Mouse (Mus musculus): ENCODE results near the gene Prrc2b. TPM values are rescaled to one million over a fixed set of nuclear protein-coding genes. Genes with fewer than 3 reads are reported as not detected.

The Prrc2b gene
- total and polyA plus RNA-seq, 2 experiments from 2014 or later, result 19.5 to 66.5 TPM

GRCm38 (mm10) chr2:32187019-32187551 is 36.2 kb downstream of the Prrc2b start:
- TF ChIP-seq CTCF (IDR thresholded peaks at IDR 0.05; ENCODE audit: low read depth) (no peak), EP300 (IDR thresholded peaks at IDR 0.05; ENCODE audit: low read depth) (no peak)
- WGBS, result 83% methylated on average over 13 of the region's 13 CpGs
- Histone ChIP-seq H3K4me1 (ENCODE audit: control insufficient read depth, insufficient read depth) (peaks cover 16% of the 10 kb centered on the region), H3K36me3 (replicated peaks; ENCODE audit: control insufficient read depth, insufficient read depth, low read length) (peaks cover 68% of the 10 kb centered on the region), H3K9ac (replicated peaks; ENCODE audit: low read depth, low read length) (no peak overlapping the region), H3K4me2 (ENCODE audit: low read depth, low read length) (no peak overlapping the region), H3K27ac (ENCODE audit: low read depth) (no peak overlapping the region), H3K9me3 (replicated peaks; ENCODE audit: control insufficient read depth, low read length) (no peaks in the 10 kb centered on the region), H3K27me3 (ENCODE audit: control insufficient read depth, insufficient read depth, low read length) (no peaks in the 10 kb centered on the region), H3K4me3 (ENCODE audit: low read depth, low read length) (no peak overlapping the region)
- no peak for DNase-seq (ENCODE audit: low spot score)
- ATAC-seq (ENCODE audit: insufficient read depth, low read depth), result no peak

- no peaks in the 10 kb centered on the region for H3K9me3 ChIP-seq (replicated peaks; ENCODE audit: control insufficient read depth, low read length)
- H3K36me3 ChIP-seq (replicated peaks; ENCODE audit: control insufficient read depth, insufficient read depth, low read length), result peaks cover 72% of the 10 kb centered on the region
- H3K9ac ChIP-seq (replicated peaks; ENCODE audit: low read depth, low read length), result no peak overlapping the region
- H3K4me3 ChIP-seq (ENCODE audit: low read depth, low read length), result no peak overlapping the region
- H3K4me2 ChIP-seq (ENCODE audit: low read depth, low read length), result no peak overlapping the region
- TF ChIP-seq EP300 (IDR thresholded peaks at IDR 0.05; ENCODE audit: low read depth), result no peak
- no peak for TF ChIP-seq CTCF (IDR thresholded peaks at IDR 0.05; ENCODE audit: low read depth)
- DNase-seq (ENCODE audit: low spot score), result no peak
- whole genome bisulfite sequencing, result 89% methylated on average over 7 of the region's 7 CpGs
- ATAC-seq (ENCODE audit: insufficient read depth, low read depth), result no peak
- H3K27ac ChIP-seq (ENCODE audit: low read depth), result no peak overlapping the region
- H3K27me3 ChIP-seq (ENCODE audit: control insufficient read depth, insufficient read depth, low read length), result no peaks in the 10 kb centered on the region
- H3K4me1 ChIP-seq (ENCODE audit: control insufficient read depth, insufficient read depth), result peaks cover 11% of the 10 kb centered on the region
These were observed 36.8 kb downstream of the Prrc2b start for GRCm38 (mm10) chr2:32187649-32188048.

- H3K36me3 ChIP-seq (replicated peaks; ENCODE audit: control insufficient read depth, insufficient read depth, low read length), result peaks cover 73% of the 10 kb centered on the region
- no peak overlapping the region for H3K27ac ChIP-seq (ENCODE audit: low read depth)
- TF ChIP-seq CTCF (IDR thresholded peaks at IDR 0.05; ENCODE audit: low read depth) (no peak), EP300 (IDR thresholded peaks at IDR 0.05; ENCODE audit: low read depth) (no peak)
- ATAC-seq (ENCODE audit: insufficient read depth, low read depth) (no peak), DNase-seq (ENCODE audit: low spot score) (no peak)
- H3K27me3 ChIP-seq (ENCODE audit: control insufficient read depth, insufficient read depth, low read length), result no peaks in the 10 kb centered on the region
- 67% methylated on average over 5 of the region's 5 CpGs for WGBS
- H3K4me2 ChIP-seq (ENCODE audit: low read depth, low read length), result no peak overlapping the region
- H3K9ac ChIP-seq (replicated peaks; ENCODE audit: low read depth, low read length), result no peak overlapping the region
- no peaks in the 10 kb centered on the region for H3K9me3 ChIP-seq (replicated peaks; ENCODE audit: control insufficient read depth, low read length)
- no peaks in the 10 kb centered on the region for H3K4me1 ChIP-seq (ENCODE audit: control insufficient read depth, insufficient read depth)
- no peak overlapping the region for H3K4me3 ChIP-seq (ENCODE audit: low read depth, low read length)
These were observed 38.3 kb downstream of the Prrc2b start for GRCm38 (mm10) chr2:32189060-32189681.

- Histone ChIP-seq H3K27ac (ENCODE audit: low read depth) (no peak overlapping the region), H3K4me1 (ENCODE audit: control insufficient read depth, insufficient read depth) (no peaks in the 10 kb centered on the region), H3K4me2 (ENCODE audit: low read depth, low read length) (no peak overlapping the region), H3K9ac (replicated peaks; ENCODE audit: low read depth, low read length) (no peak overlapping the region), H3K36me3 (replicated peaks; ENCODE audit: control insufficient read depth, insufficient read depth, low read length) (peaks cover 75% of the 10 kb centered on the region), H3K9me3 (replicated peaks; ENCODE audit: control insufficient read depth, low read length) (no peaks in the 10 kb centered on the region), H3K4me3 (ENCODE audit: low read depth, low read length) (no peak overlapping the region), H3K27me3 (ENCODE audit: control insufficient read depth, insufficient read depth, low read length) (no peaks in the 10 kb centered on the region)
- 0 out of 2 replicates have a peak, but pooled peaks have one; percentile 8 for TF ChIP-seq CTCF (IDR thresholded peaks at IDR 0.05; ENCODE audit: low read depth)
- TF ChIP-seq EP300 (IDR thresholded peaks at IDR 0.05; ENCODE audit: low read depth), result no peak
- 44% methylated on average over 1 of the region's 1 CpGs for WGBS
- ATAC-seq (ENCODE audit: insufficient read depth, low read depth), result no peak
- DNase-seq (ENCODE audit: low spot score), result no peak
These were observed 39.7 kb downstream of the Prrc2b start for GRCm38 (mm10) chr2:32190620-32191019.

GRCm38 (mm10) chr2:32191872-32192507 is 41.1 kb downstream of the Prrc2b start:
- TF ChIP-seq CTCF (IDR thresholded peaks at IDR 0.05; ENCODE audit: low read depth) (peak; percentile 72), EP300 (IDR thresholded peaks at IDR 0.05; ENCODE audit: low read depth) (no peak)
- Histone ChIP-seq H3K4me1 (ENCODE audit: control insufficient read depth, insufficient read depth) (no peaks in the 10 kb centered on the region), H3K9me3 (replicated peaks; ENCODE audit: control insufficient read depth, low read length) (no peaks in the 10 kb centered on the region), H3K4me3 (ENCODE audit: low read depth, low read length) (no peak overlapping the region), H3K36me3 (replicated peaks; ENCODE audit: control insufficient read depth, insufficient read depth, low read length) (peaks cover 77% of the 10 kb centered on the region), H3K4me2 (ENCODE audit: low read depth, low read length) (no peak overlapping the region), H3K27me3 (ENCODE audit: control insufficient read depth, insufficient read depth, low read length) (no peaks in the 10 kb centered on the region), H3K9ac (replicated peaks; ENCODE audit: low read depth, low read length) (no peak overlapping the region), H3K27ac (ENCODE audit: low read depth) (no peak overlapping the region)
- whole genome bisulfite sequencing, result 68% methylated on average over 11 of the region's 18 CpGs
- ATAC-seq (ENCODE audit: insufficient read depth, low read depth) (peak; percentile 63), DNase-seq (ENCODE audit: low spot score) (peak; percentile 52)
